In the genomic region with DNA sequence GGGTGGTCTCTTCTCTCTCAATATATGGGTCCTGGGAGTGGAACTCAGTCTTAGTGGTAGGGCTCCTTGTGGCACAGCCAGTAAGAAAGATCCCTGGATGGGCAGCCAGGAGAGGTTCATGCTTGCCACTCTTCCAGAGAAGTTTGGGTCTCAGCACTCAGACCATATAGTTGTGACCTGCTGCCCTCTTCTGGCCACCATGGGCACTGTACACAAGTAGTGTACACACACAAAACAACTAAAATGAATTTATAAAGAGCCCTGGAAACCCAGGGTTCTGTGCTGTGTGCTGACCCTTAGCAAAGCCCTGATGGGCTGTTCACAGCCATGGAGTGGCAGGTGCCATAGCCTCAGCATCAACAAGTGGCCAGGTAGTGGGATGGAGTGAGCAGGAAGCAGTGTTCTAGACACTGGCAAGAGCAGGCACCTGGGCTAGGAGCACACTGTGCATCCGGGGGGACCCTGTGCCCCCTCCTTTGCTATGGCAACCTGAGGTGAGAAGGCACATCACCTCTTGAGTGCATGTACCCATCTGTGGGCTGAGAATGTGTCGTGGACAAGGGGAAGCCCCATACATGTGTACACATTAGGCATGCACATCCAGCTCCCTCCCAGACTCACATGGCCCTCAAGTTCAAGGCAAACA, we compare ENCODE assay signal across 9 mouse cellular contexts. TPM values are rescaled to one million over a fixed set of nuclear protein-coding genes. Genes with fewer than 3 reads are reported as not detected.
DNase-seq lines count a peak whose midpoint lies in the region; ATAC-seq and TF ChIP-seq lines count a peak whose summit lies in the region.
"Had no signal": no experiment of that assay in that cellular context is flagged by ENCODE, and none has a peak within 500 bp of the region (broad histone marks: within the 10 kb centered on the region; RNA-seq: fewer than 3 reads in every experiment).

No protein-coding gene starts in this region.

- no peak for ATAC-seq in heart, embryonic 12.5 days (ENCODE audit: insufficient number of reproducible peaks, low FRiP score)
- ATAC-seq in neural tube, embryonic 12.5 days (ENCODE audit: low FRiP score, low read depth) = no peak

- no peak for TF ChIP-seq POLR2A in heart, adult 2 months (IDR thresholded peaks at IDR 0.05; ENCODE audit: insufficient read depth, low read depth, low read length)
- TF ChIP-seq POLR2A in cortical plate, adult 2 months (IDR thresholded peaks at IDR 0.05; ENCODE audit: extremely low read depth, insufficient read depth, low read length) = no peak

- 80% methylated on average over 2 of the region's 2 CpGs for WGBS in heart, adult 2 months
- WGBS in heart, embryonic 12.5 days = 85% methylated on average over 2 of the region's 2 CpGs
- WGBS in neural tube, embryonic 12.5 days = 82% methylated on average over 2 of the region's 2 CpGs

- no peak overlapping the region for H3K9ac ChIP-seq in heart, adult 2 months (ENCODE audit: low read depth, low read length)
- H3K9ac ChIP-seq in heart, embryonic 12.5 days = no peak overlapping the region
- H3K9ac ChIP-seq in neural tube, embryonic 12.5 days = 0 out of 2 replicates have a peak overlapping the region, but pooled peaks have one; percentile 26
- H3K9ac ChIP-seq: lung, embryonic 15.5 days had no signal

- no peaks in the 10 kb centered on the region for H3K9me3 ChIP-seq in heart, embryonic 12.5 days (replicated peaks)
- H3K9me3 ChIP-seq in neural tube, embryonic 12.5 days = no peaks in the 10 kb centered on the region
- H3K9me3 ChIP-seq: lung, embryonic 15.5 days had no signal

- no peaks in the 10 kb centered on the region for H3K36me3 ChIP-seq in heart, adult 2 months (ENCODE audit: control insufficient read depth, insufficient read depth, low read length)
- H3K36me3 ChIP-seq in heart, embryonic 12.5 days = peaks cover 43% of the 10 kb centered on the region
- peaks cover 41% of the 10 kb centered on the region for H3K36me3 ChIP-seq in neural tube, embryonic 12.5 days

- peak; percentile 89 for TF ChIP-seq CTCF in heart, adult 2 months (IDR thresholded peaks at IDR 0.05)
- peak; percentile 62 for TF ChIP-seq CTCF in cortical plate, adult 2 months (IDR thresholded peaks at IDR 0.05; ENCODE audit: extremely low read depth, insufficient read depth, low read length)

- H3K27me3 ChIP-seq in heart, adult 2 months (ENCODE audit: control insufficient read depth, insufficient read depth, low read length) = no peaks in the 10 kb centered on the region
- no peaks in the 10 kb centered on the region for H3K27me3 ChIP-seq in heart, embryonic 12.5 days (replicated peaks)
- no peaks in the 10 kb centered on the region for H3K27me3 ChIP-seq in neural tube, embryonic 12.5 days (replicated peaks)
- H3K27me3 ChIP-seq: lung, embryonic 15.5 days had no signal

- peak; percentile 58 to 65 for DNase-seq in heart, adult 2 months
- peak; percentile 67 for DNase-seq in urinary bladder, postnatal 14 days (ENCODE audit: low spot score)
- no peak for DNase-seq in urinary bladder, adult 2 months (ENCODE audit: low spot score)
- DNase-seq in kidney, postnatal 36 days = peak; percentile 70 to 84
- DNase-seq in layer of hippocampus, postnatal 36 days = no peak

- intact Hi-C loops in heart, adult 2 months (cut with DNase I) = loop anchor here (2.0 kb wide), 1 partner anchor 53 kb away; no protein-coding TSS in a partner anchor

- no peak overlapping the region for H3K27ac ChIP-seq in heart, adult 2 months
- no peak overlapping the region for H3K27ac ChIP-seq in heart, embryonic 12.5 days (ENCODE audit: poor library complexity, severe bottlenecking)
- H3K27ac ChIP-seq in cortical plate, adult 2 months (ENCODE audit: insufficient read depth, low read length) = no peak overlapping the region
- H3K27ac ChIP-seq in neural tube, embryonic 12.5 days = no peak overlapping the region
- H3K27ac ChIP-seq: lung, embryonic 15.5 days had no signal

- no peak overlapping the region for H3K4me3 ChIP-seq in heart, adult 2 months
- H3K4me3 ChIP-seq in heart, embryonic 12.5 days = no peak overlapping the region
- no peak overlapping the region for H3K4me3 ChIP-seq in cortical plate, adult 2 months (ENCODE audit: insufficient read depth, low read length)
- H3K4me3 ChIP-seq in neural tube, embryonic 12.5 days = no peak overlapping the region
- H3K4me3 ChIP-seq: lung, embryonic 15.5 days had no signal

- H3K4me2 ChIP-seq in heart, embryonic 12.5 days = no peak overlapping the region
- no peak overlapping the region for H3K4me2 ChIP-seq in neural tube, embryonic 12.5 days (replicated peaks)
- H3K4me2 ChIP-seq: lung, embryonic 15.5 days had no signal

- H3K4me1 ChIP-seq in heart, adult 2 months (ENCODE audit: control insufficient read depth, insufficient read depth, low read length) = no peaks in the 10 kb centered on the region
- peaks cover 20% of the 10 kb centered on the region for H3K4me1 ChIP-seq in heart, embryonic 12.5 days (replicated peaks)
- H3K4me1 ChIP-seq in cortical plate, adult 2 months (ENCODE audit: control insufficient read depth, insufficient read depth, low read length) = no peaks in the 10 kb centered on the region
- peaks cover 17% of the 10 kb centered on the region; the same call in 1 of the 2 replicates for H3K4me1 ChIP-seq in neural tube, embryonic 12.5 days

- peak; percentile 77; the same call in 1 of the 2 replicates for TF ChIP-seq EP300 in heart, adult 2 months (IDR thresholded peaks at IDR 0.05; ENCODE audit: insufficient read depth, low read depth, low read length)

- H3K79me2 ChIP-seq in heart, adult 2 months (replicated peaks; ENCODE audit: control insufficient read depth, insufficient read depth, low read length) = no peaks in the 10 kb centered on the region

RNA-seq across cellular contexts. Expression of a gene that starts 2.6 kb away (rescaled TPM):
- 1 to 10 TPM; 2.8 to 3.6 TPM for total RNA-seq in heart, adult 2 months (2021)
- polyA plus RNA-seq in heart, adult 2 months (2012; rRNA removed) = 10.3 and 15.8 TPM in 2 replicates
- 49.8 and 50.4 TPM in 2 replicates for polyA plus RNA-seq in heart, embryonic 12.5 days (2016; fragmentation: Nextera tagmentation; extraction: Ambion mirVana)
- 31.5 and 40.7 TPM in 2 replicates for polyA plus RNA-seq in urinary bladder, adult 2 months (2012; rRNA removed)
- 18.9 and 19.5 TPM in 2 replicates for polyA plus RNA-seq in cortical plate, adult 2 months (2012; rRNA removed)
- 25.3 and 27.9 TPM in 2 replicates for polyA plus RNA-seq in neural tube, embryonic 12.5 days (2016; fragmentation: Nextera tagmentation; extraction: Ambion mirVana)
- total RNA-seq in layer of hippocampus, postnatal 36 days (2021) = 1 to 10 TPM; 9.4 to 9.5 TPM

RNA-seq across cellular contexts. Expression of a gene that starts 18.5 kb away (rescaled TPM):
- 10 to 100 TPM in 1 of 2 experiments, 1 to 10 TPM in 1; 8.8 to 10.4 TPM for total RNA-seq in heart, adult 2 months (2021)
- 13.6 and 15.0 TPM in 2 replicates for polyA plus RNA-seq in heart, adult 2 months (2012; rRNA removed)
- 19.6 and 21.5 TPM in 2 replicates for polyA plus RNA-seq in heart, embryonic 12.5 days (2016; fragmentation: Nextera tagmentation; extraction: Ambion mirVana)
- 18.6 and 22.3 TPM in 2 replicates for polyA plus RNA-seq in urinary bladder, adult 2 months (2012; rRNA removed)
- 2.2 and 2.4 TPM in 2 replicates for polyA plus RNA-seq in cortical plate, adult 2 months (2012; rRNA removed)
- polyA plus RNA-seq in neural tube, embryonic 12.5 days (2016; fragmentation: Nextera tagmentation; extraction: Ambion mirVana) = 6.4 and 6.9 TPM in 2 replicates
- total RNA-seq in layer of hippocampus, postnatal 36 days (2021) = 1 to 10 TPM; 1.1 to 2.0 TPM

RNA-seq across cellular contexts. Expression of a gene that starts 28.4 kb away (rescaled TPM):
- total RNA-seq in heart, adult 2 months (2021) = 10 to 100 TPM; 21.9 to 26.6 TPM
- 45.1 TPM in 2 replicates for polyA plus RNA-seq in heart, adult 2 months (2012; rRNA removed)
- polyA plus RNA-seq in heart, embryonic 12.5 days (2016; fragmentation: Nextera tagmentation; extraction: Ambion mirVana) = 5.7 and 6.1 TPM in 2 replicates
- polyA plus RNA-seq in urinary bladder, adult 2 months (2012; rRNA removed) = 46.2 and 46.5 TPM in 2 replicates
- 155 and 173 TPM in 2 replicates for polyA plus RNA-seq in cortical plate, adult 2 months (2012; rRNA removed)
- 10.6 and 11.1 TPM in 2 replicates for polyA plus RNA-seq in neural tube, embryonic 12.5 days (2016; fragmentation: Nextera tagmentation; extraction: Ambion mirVana)
- total RNA-seq in layer of hippocampus, postnatal 36 days (2021) = 100 to 1,000 TPM; 189 to 198 TPM

RNA-seq across cellular contexts. Expression of a gene that starts 37.5 kb away (rescaled TPM):
- 10 to 100 TPM; 17.2 to 17.4 TPM for total RNA-seq in heart, adult 2 months (2021)
- 25.4 and 33.7 TPM in 2 replicates for polyA plus RNA-seq in heart, adult 2 months (2012; rRNA removed)
- polyA plus RNA-seq in heart, embryonic 12.5 days (2016; fragmentation: Nextera tagmentation; extraction: Ambion mirVana) = 5.4 and 5.8 TPM in 2 replicates
- 29.2 and 29.5 TPM in 2 replicates for polyA plus RNA-seq in urinary bladder, adult 2 months (2012; rRNA removed)
- polyA plus RNA-seq in cortical plate, adult 2 months (2012; rRNA removed) = 43.4 and 43.8 TPM in 2 replicates
- 8.2 and 11.3 TPM in 2 replicates for polyA plus RNA-seq in neural tube, embryonic 12.5 days (2016; fragmentation: Nextera tagmentation; extraction: Ambion mirVana)
- 10 to 100 TPM; 58.5 to 61.7 TPM for total RNA-seq in layer of hippocampus, postnatal 36 days (2021)

RNA-seq across cellular contexts. Expression of a gene that starts 38.8 kb away (rescaled TPM):
- 10 to 100 TPM; 88.7 to 96.7 TPM for total RNA-seq in heart, adult 2 months (2021)
- polyA plus RNA-seq in heart, adult 2 months (2012; rRNA removed) = 21.9 and 36.4 TPM in 2 replicates
- polyA plus RNA-seq in heart, embryonic 12.5 days (2016; fragmentation: Nextera tagmentation; extraction: Ambion mirVana) = 297 and 306 TPM in 2 replicates
- polyA plus RNA-seq in urinary bladder, adult 2 months (2012; rRNA removed) = 114 and 146 TPM in 2 replicates
- polyA plus RNA-seq in cortical plate, adult 2 months (2012; rRNA removed) = 153 and 167 TPM in 2 replicates
- polyA plus RNA-seq in neural tube, embryonic 12.5 days (2016; fragmentation: Nextera tagmentation; extraction: Ambion mirVana) = 572 and 583 TPM in 2 replicates
- total RNA-seq in layer of hippocampus, postnatal 36 days (2021) = 100 to 1,000 TPM; 189 to 193 TPM

Comparison
In these comparisons a context has a peak if more than half of its experiments do, and no peak if none do; other contexts are left out.
1. DNase-seq: peak in heart, adult 2 months (2 of 2), urinary bladder, postnatal 14 days (single experiment) and kidney, postnatal 36 days (2 of 2); none in urinary bladder, adult 2 months (single experiment) and layer of hippocampus, postnatal 36 days (0 of 2).